Mouse (Mus musculus): ENCODE results near the gene Hist1h2bm. TPM values are rescaled to one million over a fixed set of nuclear protein-coding genes. Genes with fewer than 3 reads are reported as not detected.
"Not testable (repeated sequence)": the region's sequence is repeated elsewhere in the genome, so short reads cannot be mapped to it uniquely, and the experiment has no call there.

The Hist1h2bm gene
- polyA plus RNA-seq, 1 experiment from 2014 or later = 4.3 TPM

- no peak overlapping the region; the same call in 1 of the 2 replicates for H3K4me2 ChIP-seq (replicated peaks; ENCODE audit: low read depth, low read length)
- H3K4me1 ChIP-seq (replicated peaks; ENCODE audit: control insufficient read depth, insufficient read depth, low read length) = peaks cover 7% of the 10 kb centered on the region; the same call in 1 of the 2 replicates
- H3K36me3 ChIP-seq (ENCODE audit: control insufficient read depth, insufficient read depth, low read length) = no peaks in the 10 kb centered on the region
- ATAC-seq (ENCODE audit: low FRiP score) (no peak), DNase-seq (ENCODE audit: low spot score) (no peak)
- H3K9me3 ChIP-seq (ENCODE audit: control insufficient read depth, low read length) = no peaks in the 10 kb centered on the region
- no peaks in the 10 kb centered on the region for H3K27me3 ChIP-seq (ENCODE audit: control insufficient read depth, insufficient read depth, low read length)
- H3K4me3 ChIP-seq (ENCODE audit: low read depth, low read length) = no peak overlapping the region
- WGBS = 33% methylated on average over 5 of the region's 5 CpGs
- no peak overlapping the region for H3K27ac ChIP-seq (ENCODE audit: low read depth, low read length)
- H3K9ac ChIP-seq (ENCODE audit: low read depth, low read length) = no peak overlapping the region
These were observed 1.4 kb downstream of the Hist1h2bm start for GRCm38 (mm10) chr13:21722993-21723836.

GRCm38 (mm10) chr13:21727948-21728572 lies 6.2 kb downstream of the Hist1h2bm start:
- H3K27me3 ChIP-seq (ENCODE audit: control insufficient read depth, insufficient read depth, low read length) = no peaks in the 10 kb centered on the region
- 16% methylated on average over 11 of the region's 11 CpGs for WGBS
- H3K4me2 ChIP-seq (replicated peaks; ENCODE audit: low read depth, low read length) = 0 out of 2 replicates have a peak overlapping the region, but pooled peaks have one; percentile 12
- H3K4me1 ChIP-seq (replicated peaks; ENCODE audit: control insufficient read depth, insufficient read depth, low read length) = peaks cover 3% of the 10 kb centered on the region; the same call in 1 of the 2 replicates
- H3K9me3 ChIP-seq (ENCODE audit: control insufficient read depth, low read length) = no peaks in the 10 kb centered on the region
- no peak overlapping the region for H3K9ac ChIP-seq (ENCODE audit: low read depth, low read length)
- no peaks in the 10 kb centered on the region for H3K36me3 ChIP-seq (ENCODE audit: control insufficient read depth, insufficient read depth, low read length)
- DNase-seq (ENCODE audit: low spot score) = peak; percentile 63
- peak overlapping the region; percentile 54; the same call in 1 of the 2 replicates for H3K27ac ChIP-seq (ENCODE audit: low read depth, low read length)
- H3K4me3 ChIP-seq (ENCODE audit: low read depth, low read length) = no peak overlapping the region
- ATAC-seq (ENCODE audit: low FRiP score) = peak; percentile 89

- no peak for ATAC-seq (ENCODE audit: low FRiP score)
These were observed 7.7 kb downstream of the Hist1h2bm start for GRCm38 (mm10) chr13:21729544-21729943.

GRCm38 (mm10) chr13:21733466-21733865 lies 11.6 kb downstream of the Hist1h2bm start:
- Histone ChIP-seq H3K27me3 (ENCODE audit: control insufficient read depth, insufficient read depth, low read length) (no peaks in the 10 kb centered on the region), H3K9ac (ENCODE audit: low read depth, low read length) (0 out of 2 replicates have a peak overlapping the region, but pooled peaks have one; percentile 19), H3K4me3 (ENCODE audit: low read depth, low read length) (no peak overlapping the region), H3K27ac (ENCODE audit: low read depth, low read length) (peak overlapping the region; percentile 98), H3K4me1 (replicated peaks; ENCODE audit: control insufficient read depth, insufficient read depth, low read length) (no peaks in the 10 kb centered on the region), H3K4me2 (replicated peaks; ENCODE audit: low read depth, low read length) (no peak overlapping the region), H3K36me3 (ENCODE audit: control insufficient read depth, insufficient read depth, low read length) (no peaks in the 10 kb centered on the region), H3K9me3 (ENCODE audit: control insufficient read depth, low read length) (no peaks in the 10 kb centered on the region)
- ATAC-seq (ENCODE audit: low FRiP score) (0 out of 2 replicates have a peak, but pooled peaks have one; percentile 17), DNase-seq (ENCODE audit: low spot score) (peak; percentile 60)
- 59% methylated on average over 5 of the region's 5 CpGs for WGBS

More at GRCm38 (mm10) chr13:21729544-21729943, 7.7 kb downstream of the Hist1h2bm start:
- no peak overlapping the region for H3K27ac ChIP-seq (ENCODE audit: low read depth, low read length)
- H3K36me3 ChIP-seq (ENCODE audit: control insufficient read depth, insufficient read depth, low read length) = no peaks in the 10 kb centered on the region
- peaks cover 3% of the 10 kb centered on the region; the same call in 1 of the 2 replicates for H3K4me1 ChIP-seq (replicated peaks; ENCODE audit: control insufficient read depth, insufficient read depth, low read length)
- H3K4me2 ChIP-seq (replicated peaks; ENCODE audit: low read depth, low read length) = no peak overlapping the region
- H3K9ac ChIP-seq (ENCODE audit: low read depth, low read length) = no peak overlapping the region
- no peak overlapping the region for H3K4me3 ChIP-seq (ENCODE audit: low read depth, low read length)
- H3K9me3 ChIP-seq (ENCODE audit: control insufficient read depth, low read length) = no peaks in the 10 kb centered on the region
- H3K27me3 ChIP-seq (ENCODE audit: control insufficient read depth, insufficient read depth, low read length) = no peaks in the 10 kb centered on the region
- no peak for DNase-seq (ENCODE audit: low spot score)
- 65% methylated on average over 1 of the region's 1 CpGs for WGBS

- peak overlapping the region; percentile 49 for H3K4me3 ChIP-seq (ENCODE audit: low read depth, low read length)
- H3K4me2 ChIP-seq (replicated peaks; ENCODE audit: low read depth, low read length) = peak overlapping the region; percentile 58
- H3K27me3 ChIP-seq (ENCODE audit: control insufficient read depth, insufficient read depth, low read length) = no peaks in the 10 kb centered on the region
- H3K36me3 ChIP-seq (ENCODE audit: control insufficient read depth, insufficient read depth, low read length) = no peaks in the 10 kb centered on the region
- under 1% methylated on average over 21 of the region's 21 CpGs for WGBS
- peak; percentile 92 for DNase-seq (ENCODE audit: low spot score)
- no peaks in the 10 kb centered on the region for H3K9me3 ChIP-seq (ENCODE audit: control insufficient read depth, low read length)
- peak overlapping the region; percentile 98 for H3K27ac ChIP-seq (ENCODE audit: low read depth, low read length)
- H3K9ac ChIP-seq (ENCODE audit: low read depth, low read length) = peak overlapping the region; percentile 80
- peak; percentile 83 for ATAC-seq (ENCODE audit: low FRiP score)
- no peaks in the 10 kb centered on the region for H3K4me1 ChIP-seq (replicated peaks; ENCODE audit: control insufficient read depth, insufficient read depth, low read length)
These were observed 12.4 kb downstream of the Hist1h2bm start for GRCm38 (mm10) chr13:21734010-21734905.

GRCm38 (mm10) chr13:21734906-21735767 lies 13.3 kb downstream of the Hist1h2bm start, which contains the start of gene Hist1h4j:
Gene Hist1h4j (plus strand): TSS chr13:21735064.
- under 1% methylated on average over 42 of the region's 56 CpGs for WGBS
- Histone ChIP-seq H3K4me3 (ENCODE audit: low read depth, low read length) (peak within 1 kb of the TSS; percentile 49), H3K4me2 (replicated peaks; ENCODE audit: low read depth, low read length) (peak within 1 kb of the TSS; percentile 58), H3K9ac (ENCODE audit: low read depth, low read length) (peak within 1 kb of the TSS; percentile 80), H3K27ac (ENCODE audit: low read depth, low read length) (peak within 1 kb of the TSS; percentile 98)
- H3K9me3 ChIP-seq (ENCODE audit: control insufficient read depth, low read length); H3K36me3 ChIP-seq (ENCODE audit: control insufficient read depth, insufficient read depth, low read length); H3K27me3 ChIP-seq (ENCODE audit: control insufficient read depth, insufficient read depth, low read length); H3K4me1 ChIP-seq (replicated peaks; ENCODE audit: control insufficient read depth, insufficient read depth, low read length): not testable (repeated sequence)
- ATAC-seq (ENCODE audit: low FRiP score) (peak; percentile 92), DNase-seq (ENCODE audit: low spot score) (peak; percentile 97)

- Histone ChIP-seq H3K4me3 (ENCODE audit: low read depth, low read length) (no peak overlapping the region), H3K36me3 (ENCODE audit: control insufficient read depth, insufficient read depth, low read length) (no peaks in the 10 kb centered on the region), H3K4me2 (replicated peaks; ENCODE audit: low read depth, low read length) (no peak overlapping the region), H3K9me3 (ENCODE audit: control insufficient read depth, low read length) (no peaks in the 10 kb centered on the region), H3K27ac (ENCODE audit: low read depth, low read length) (no peak overlapping the region), H3K9ac (ENCODE audit: low read depth, low read length) (no peak overlapping the region), H3K4me1 (replicated peaks; ENCODE audit: control insufficient read depth, insufficient read depth, low read length) (no peaks in the 10 kb centered on the region; the same call in 1 of the 2 replicates), H3K27me3 (ENCODE audit: control insufficient read depth, insufficient read depth, low read length) (no peaks in the 10 kb centered on the region)
- WGBS = 93% methylated on average over 1 of the region's 1 CpGs
- DNase-seq (ENCODE audit: low spot score) (no peak), ATAC-seq (ENCODE audit: low FRiP score) (no peak)
These were observed 23.2 kb downstream of the Hist1h2bm start for GRCm38 (mm10) chr13:21745006-21745405.
